Mouse (Mus musculus) hindbrain, embryonic 12.5 days (tissue): Measurements from ENCODE around the gene Myh6. TPM values are rescaled to one million over a fixed set of nuclear protein-coding genes. Genes with fewer than 3 reads are reported as not detected.
"Not testable (repeated sequence)": the region's sequence is repeated elsewhere in the genome, so short reads cannot be mapped to it uniquely, and the experiment has no call there.

ENCODE experiments used
- ATAC-seq: fragments of 200-750 bp; cut with Nextera tagmentation; 2 replicates; pipeline ENCODE4 v1.8.0; 2017; ENCODE audit warnings: moderate TSS enrichment; ENCODE audit not compliant: low FRiP score
- H3K27ac ChIP-seq: fragments of 300-500 bp; sonication (generic); 2 replicates; pipeline ENCODE4 v1.5.1; 2016; ENCODE audit warnings: mild to moderate bottlenecking
- H3K27me3 ChIP-seq: fragments of 300-500 bp; sonication (generic); 2 replicates; pipeline ENCODE4 v1.6.1; 2016; ENCODE audit warnings: mild to moderate bottlenecking
- H3K36me3 ChIP-seq: fragments of 300-500 bp; sonication (generic); 2 replicates; pipeline ENCODE4 v1.6.1; 2016; ENCODE audit warnings: mild to moderate bottlenecking
- H3K4me1 ChIP-seq: fragments of 300-500 bp; sonication (generic); 2 replicates; pipeline ENCODE4 v1.6.1; 2016
- H3K4me2 ChIP-seq: fragments of 300-500 bp; sonication (generic); replicated peaks from 2 replicates; pipeline ENCODE4 v1.6.1; 2016; ENCODE audit warnings: mild to moderate bottlenecking
- H3K4me3 ChIP-seq: fragments of 300-500 bp; sonication (generic); 2 replicates; pipeline ENCODE4 v1.5.1; 2016; ENCODE audit warnings: mild to moderate bottlenecking
- H3K9ac ChIP-seq: fragments of 300-500 bp; sonication (generic); 2 replicates; pipeline ENCODE4 v1.6.1; 2016; ENCODE audit warnings: mild to moderate bottlenecking, moderate library complexity
- H3K9me3 ChIP-seq: fragments of 300-500 bp; sonication (generic); replicated peaks from 2 replicates; pipeline ENCODE4 v1.6.1; 2016; ENCODE audit warnings: mild to moderate bottlenecking
- WGBS: fragments of 180-500 bp; shearing (Covaris S2); methylation state at CpG from one replicate; pipeline ENCODE4 v1.1.7; 2016; 5-methylcytosine and 5-hydroxymethylcytosine counted together
- polyA plus RNA-seq: library from polyadenylated mRNA; unstranded; fragments of >200 nt; fragmentation: Nextera tagmentation; extraction: Ambion mirVana; gene quantifications from 2 replicates; pipeline ENCODE4 v1.2.1, GENCODE M21; 2016

The Myh6 gene
- polyA plus RNA-seq, 1 experiment from 2014 or later, result 1.4 TPM

DNA sequence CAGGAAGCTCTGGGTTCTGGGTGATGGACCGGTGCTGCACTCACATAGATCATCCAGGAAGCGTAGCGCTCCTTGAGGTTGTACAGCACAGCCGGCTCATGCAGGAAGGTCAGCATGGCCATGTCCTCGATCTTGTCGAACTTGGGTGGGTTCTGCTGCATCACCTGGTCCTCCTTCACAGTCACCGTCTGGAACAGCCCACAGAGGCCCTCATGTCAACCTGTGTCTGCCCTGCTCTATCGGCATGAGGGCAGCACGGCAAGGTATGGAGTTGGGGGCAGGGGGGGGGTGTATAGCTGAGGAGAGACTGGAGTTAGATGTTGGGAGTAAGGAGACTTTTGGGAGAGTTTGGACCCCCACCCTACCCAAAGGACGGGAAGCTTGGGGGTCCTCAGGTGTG lies 25.5 kb upstream of the Myh6 start:
- Histone ChIP-seq H3K4me1 (peaks cover 27% of the 10 kb centered on the region), H3K9ac (no peak overlapping the region), H3K4me2 (no peak overlapping the region), H3K9me3 (no peaks in the 10 kb centered on the region), H3K36me3 (no peaks in the 10 kb centered on the region), H3K27ac (no peak overlapping the region), H3K4me3 (no peak overlapping the region), H3K27me3 (no peaks in the 10 kb centered on the region)
- WGBS, result 93% methylated on average over 10 of the region's 10 CpGs
- ATAC-seq, result no peak

DNA sequence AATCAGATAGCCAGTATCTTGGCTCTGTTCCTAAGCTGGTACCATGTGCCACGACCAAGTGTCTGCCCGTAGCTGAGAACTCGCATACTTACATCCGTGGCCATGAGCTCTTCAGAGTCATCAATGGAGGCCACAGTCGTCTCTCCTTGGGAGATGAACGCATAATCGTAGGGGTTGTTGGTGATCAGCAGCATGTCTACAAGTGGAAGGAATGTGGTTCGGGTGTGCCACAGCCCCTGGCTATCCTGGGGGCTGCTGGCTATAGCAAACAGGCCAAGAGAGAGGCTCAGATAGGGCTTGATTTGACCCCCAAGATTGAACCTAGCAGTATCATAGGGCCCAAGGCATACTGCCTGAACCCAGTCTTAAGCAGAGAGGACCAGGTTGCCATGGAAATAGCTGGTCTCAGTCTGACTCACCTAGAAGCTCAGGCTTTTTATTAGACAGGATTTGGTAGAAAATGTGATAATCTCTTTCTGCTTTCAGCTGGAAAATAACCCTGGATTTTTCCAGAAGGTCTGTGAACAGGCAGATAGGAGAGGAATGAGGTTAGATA lies 23.2 kb upstream of the Myh6 start:
- Histone ChIP-seq H3K36me3 (no peaks in the 10 kb centered on the region), H3K4me2 (no peak overlapping the region), H3K9ac (no peak overlapping the region), H3K9me3 (no peaks in the 10 kb centered on the region), H3K4me3 (no peak overlapping the region), H3K4me1 (peaks cover 10% of the 10 kb centered on the region), H3K27ac (no peak overlapping the region), H3K27me3 (no peaks in the 10 kb centered on the region)
- ATAC-seq, result no peak
- WGBS, result 86% methylated on average over 8 of the region's 8 CpGs

DNA sequence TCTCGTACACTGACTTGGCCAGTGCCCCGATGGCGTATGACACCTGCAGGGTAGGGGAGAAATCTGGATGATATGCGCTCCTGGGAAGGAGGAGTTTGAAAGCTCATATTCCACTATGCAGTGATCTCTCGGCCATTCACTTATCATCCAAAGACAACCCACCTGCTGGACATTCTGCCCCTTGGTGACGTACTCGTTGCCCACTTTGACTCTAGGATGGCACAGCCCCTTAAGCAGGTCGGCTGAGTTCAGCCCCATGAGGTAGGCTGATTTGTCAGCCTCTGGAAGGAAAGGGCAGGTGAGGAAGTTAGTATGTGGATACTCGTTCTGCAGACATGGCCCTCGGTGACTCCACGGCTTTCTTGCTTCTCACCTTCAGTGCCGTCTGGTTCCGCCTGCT lies 22.2 kb upstream of the Myh6 start:
- no peak overlapping the region for H3K4me2 ChIP-seq
- ATAC-seq, result no peak
- H3K36me3 ChIP-seq, result no peaks in the 10 kb centered on the region
- H3K4me3 ChIP-seq, result no peak overlapping the region
- no peaks in the 10 kb centered on the region for H3K4me1 ChIP-seq
- H3K27ac ChIP-seq, result no peak overlapping the region
- H3K9ac ChIP-seq, result no peak overlapping the region
- H3K27me3 ChIP-seq, result no peaks in the 10 kb centered on the region
- H3K9me3 ChIP-seq, result no peaks in the 10 kb centered on the region
- 94% methylated on average over 13 of the region's 13 CpGs for WGBS

DNA sequence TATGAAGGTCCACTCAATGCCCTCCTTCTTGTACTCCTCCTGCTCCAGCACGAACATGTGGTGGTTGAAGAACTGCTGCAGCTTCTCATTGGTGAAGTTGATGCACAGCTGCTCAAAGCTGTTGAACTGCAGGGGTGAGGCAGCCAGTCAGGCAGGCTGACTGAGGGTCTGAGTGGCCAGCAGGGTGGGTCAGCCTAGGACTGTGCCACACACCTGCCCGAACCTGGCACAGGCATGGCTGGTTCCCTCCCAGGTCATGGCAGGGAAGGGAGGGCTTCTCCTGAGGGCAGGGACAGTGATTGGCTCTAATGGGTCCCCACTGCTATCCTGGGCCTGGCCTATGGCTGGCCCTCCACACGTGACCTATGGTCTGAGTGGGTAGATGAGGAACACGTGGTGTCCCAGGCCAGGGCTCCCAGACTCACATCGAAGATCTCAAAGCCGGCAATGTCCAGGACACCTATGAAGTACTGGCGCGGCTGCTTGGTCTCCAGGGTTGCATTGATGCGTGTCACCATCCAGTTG lies 21.7 kb upstream of the Myh6 start:
- H3K9ac ChIP-seq, H3K36me3 ChIP-seq, H3K4me1 ChIP-seq, H3K27ac ChIP-seq, H3K4me3 ChIP-seq, H3K4me2 ChIP-seq, H3K9me3 ChIP-seq, ATAC-seq, H3K27me3 ChIP-seq: not testable (repeated sequence)
- 93% methylated on average over 9 of the region's 9 CpGs for WGBS

DNA sequence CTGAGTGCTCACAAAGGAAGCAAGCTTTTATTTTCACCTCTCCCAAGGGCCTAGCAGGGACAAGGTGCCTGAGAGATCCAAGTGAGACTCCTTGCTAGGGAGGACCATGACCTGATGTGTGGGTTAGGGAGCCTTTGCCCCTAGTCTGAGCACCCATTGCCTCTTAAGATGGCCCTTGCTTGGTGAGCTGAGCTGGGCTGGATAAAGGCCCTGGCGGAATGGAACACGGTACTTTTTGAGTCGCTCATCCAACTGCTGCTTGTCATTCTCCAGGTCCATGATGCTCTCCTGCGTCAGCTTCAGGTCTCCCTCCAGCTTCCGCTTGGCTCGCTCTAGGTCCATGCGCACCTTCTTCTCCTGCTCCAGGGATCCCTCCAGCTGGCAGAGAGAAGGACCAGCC lies 15.2 kb upstream of the Myh6 start:
- Histone ChIP-seq H3K4me1 (no peaks in the 10 kb centered on the region), H3K9ac (no peak overlapping the region), H3K4me2 (no peak overlapping the region), H3K36me3 (no peaks in the 10 kb centered on the region), H3K4me3 (no peak overlapping the region), H3K9me3 (no peaks in the 10 kb centered on the region), H3K27ac (no peak overlapping the region), H3K27me3 (no peaks in the 10 kb centered on the region)
- no peak for ATAC-seq
- 92% methylated on average over 7 of the region's 7 CpGs for WGBS

DNA sequence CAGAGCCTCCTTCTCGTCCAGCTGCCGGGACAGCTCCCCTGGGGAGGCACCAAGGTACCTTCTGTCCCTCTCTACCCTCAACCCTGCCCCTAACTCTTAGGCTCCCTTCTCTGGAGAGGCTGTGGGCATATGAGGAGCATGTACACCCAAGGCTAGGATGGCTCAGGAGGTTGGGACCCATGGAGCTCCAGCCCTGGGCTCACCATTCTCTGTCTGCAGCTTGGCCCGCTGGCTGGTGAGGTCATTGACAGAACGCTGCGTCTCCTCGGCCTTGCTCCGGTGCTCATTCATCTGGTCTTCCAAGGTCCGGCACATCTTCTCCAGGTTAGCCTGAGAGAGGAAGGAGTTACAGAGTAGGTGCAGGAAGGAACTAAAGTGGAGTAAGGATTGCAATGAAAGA lies 11.9 kb upstream of the Myh6 start:
- no peaks in the 10 kb centered on the region for H3K36me3 ChIP-seq
- ATAC-seq, result no peak
- no peaks in the 10 kb centered on the region for H3K9me3 ChIP-seq
- H3K4me3 ChIP-seq, result no peak overlapping the region
- H3K27me3 ChIP-seq, result no peaks in the 10 kb centered on the region
- no peak overlapping the region for H3K4me2 ChIP-seq
- H3K9ac ChIP-seq, result no peak overlapping the region
- peaks cover 11% of the 10 kb centered on the region for H3K4me1 ChIP-seq
- no peak overlapping the region for H3K27ac ChIP-seq
- WGBS, result 87% methylated on average over 8 of the region's 8 CpGs

DNA sequence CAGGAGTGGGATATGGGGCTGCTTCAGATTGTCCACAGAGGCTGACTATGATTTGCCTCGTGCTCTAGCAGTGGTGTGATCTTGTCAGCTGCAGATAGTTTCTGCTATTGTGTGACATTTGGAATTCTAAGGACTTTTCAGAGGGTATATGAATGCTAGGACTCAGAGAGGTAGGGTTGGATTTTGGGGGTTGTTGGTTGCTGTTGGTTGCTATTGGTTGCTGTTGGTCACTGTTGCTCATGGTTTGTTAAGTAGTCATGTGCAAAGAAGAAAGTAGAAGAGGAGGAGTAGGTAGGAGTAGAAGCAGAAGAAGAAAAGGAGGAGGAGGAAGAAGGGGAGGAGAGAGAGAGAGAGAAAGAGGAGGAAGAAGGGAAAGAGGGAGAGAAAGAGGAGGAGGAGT lies 9.9 kb upstream of the Myh6 start, which contains the start of gene Gm17428:
Gene Gm17428 (plus strand): TSS at position 301 of the 400 bp plus-strand sequence.
- no peak within 1 kb of the TSS for H3K9ac ChIP-seq
- H3K4me2 ChIP-seq, result no peak within 1 kb of the TSS
- H3K9me3 ChIP-seq, result no peaks in the 10 kb centered on the region
- no peak for ATAC-seq
- 67% methylated on average over 1 of the region's 1 CpGs for WGBS
- peaks cover 13% of the 10 kb centered on the region for H3K4me1 ChIP-seq
- no peaks in the 10 kb centered on the region for H3K27me3 ChIP-seq
- no peaks in the 10 kb centered on the region for H3K36me3 ChIP-seq
- no peak within 1 kb of the TSS for H3K27ac ChIP-seq
- H3K4me3 ChIP-seq, result no peak within 1 kb of the TSS

DNA sequence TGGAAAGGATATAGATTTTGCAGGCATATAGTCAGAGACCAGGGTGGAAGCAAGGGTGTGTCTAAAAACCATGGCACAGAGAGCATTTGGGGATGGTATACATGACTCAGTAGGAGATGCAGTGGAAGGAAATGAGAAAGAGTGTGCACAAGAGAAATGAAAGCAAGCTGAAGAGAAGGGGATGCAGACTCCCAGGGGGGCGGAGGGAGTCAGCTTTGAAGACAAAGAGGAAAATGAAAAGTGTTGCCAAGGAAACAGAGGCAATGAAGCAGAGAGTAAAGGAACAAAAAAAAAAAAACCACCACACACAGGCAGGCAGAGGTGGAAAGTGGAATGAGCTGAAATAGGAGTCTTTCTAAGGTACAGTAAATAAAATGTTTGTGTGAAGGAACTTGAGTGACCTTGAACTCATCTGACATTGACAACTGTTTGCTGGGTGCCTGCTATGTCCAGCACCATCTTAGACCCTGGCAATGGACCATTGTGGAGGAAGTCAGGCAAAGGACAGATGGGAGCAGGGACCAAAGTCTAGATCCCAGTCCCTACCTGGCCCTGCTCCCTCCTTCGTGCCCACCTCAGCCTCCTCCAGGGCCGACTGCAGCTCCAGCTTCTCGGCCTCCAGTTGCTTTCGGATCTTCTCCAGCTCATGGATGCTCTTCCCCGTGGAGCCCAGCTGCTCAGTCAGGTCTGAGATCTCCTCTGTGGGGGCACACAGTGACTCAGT lies 7.5 kb upstream of the Myh6 start:
- no peaks in the 10 kb centered on the region for H3K9me3 ChIP-seq
- H3K4me1 ChIP-seq, result peaks cover 13% of the 10 kb centered on the region
- H3K36me3 ChIP-seq, result no peaks in the 10 kb centered on the region
- H3K4me3 ChIP-seq, result no peak overlapping the region
- H3K27ac ChIP-seq, result peak overlapping the region; percentile 66
- H3K27me3 ChIP-seq, result no peaks in the 10 kb centered on the region
- 76% methylated on average over 6 of the region's 6 CpGs for WGBS
- peak; percentile 49; the same call in 1 of the 2 replicates for ATAC-seq
- no peak overlapping the region for H3K4me2 ChIP-seq
- no peak overlapping the region for H3K9ac ChIP-seq

DNA sequence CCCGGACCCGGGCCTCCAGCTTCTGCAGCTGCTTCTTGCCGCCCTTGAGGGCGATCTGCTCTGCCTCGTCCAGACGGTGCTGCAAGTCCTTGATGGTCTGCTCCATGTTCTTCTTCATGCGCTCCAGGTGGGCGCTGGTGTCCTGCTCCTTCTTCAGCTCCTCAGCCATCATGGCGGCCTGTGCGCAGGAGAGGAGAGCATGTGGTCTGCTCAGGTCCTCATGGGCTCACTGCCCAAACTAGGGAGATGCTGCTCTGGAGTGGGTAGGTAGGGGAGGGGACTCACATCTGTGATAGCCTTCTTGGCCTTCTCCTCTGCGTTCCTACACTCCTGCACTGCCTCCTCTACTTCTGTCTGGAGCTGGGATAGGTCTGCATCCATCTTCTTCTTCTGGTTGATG lies 6.1 kb upstream of the Myh6 start:
- H3K9ac ChIP-seq, H3K27me3 ChIP-seq, H3K27ac ChIP-seq, H3K4me3 ChIP-seq, H3K36me3 ChIP-seq, H3K4me2 ChIP-seq, ATAC-seq, H3K9me3 ChIP-seq: not testable (repeated sequence)
- H3K4me1 ChIP-seq, result peaks cover 13% of the 10 kb centered on the region
- 92% methylated on average over 10 of the region's 11 CpGs for WGBS

DNA sequence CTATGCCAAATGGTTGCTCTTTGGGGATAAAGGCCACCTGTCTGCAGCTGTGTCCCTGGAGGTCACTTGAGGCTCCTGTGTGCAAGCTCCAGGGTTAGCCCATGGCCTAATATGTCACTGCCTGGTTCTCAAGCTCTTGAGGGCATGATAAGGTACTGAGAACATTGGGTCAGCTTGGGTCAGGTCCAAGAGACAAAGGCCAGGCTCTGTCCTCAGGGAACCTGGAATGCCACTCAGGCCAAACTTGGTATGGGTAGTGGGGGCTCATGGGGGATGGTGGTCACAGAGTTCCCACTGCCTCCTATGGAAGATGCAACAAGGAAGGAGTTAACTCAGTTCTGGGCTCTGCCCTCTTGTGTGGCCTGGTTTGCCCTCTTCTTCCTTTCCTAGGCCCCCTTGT lies 1.6 kb upstream of the Myh6 start:
- no peak overlapping the region for H3K9ac ChIP-seq
- no peak for ATAC-seq
- H3K27me3 ChIP-seq, result no peaks in the 10 kb centered on the region
- no peak overlapping the region for H3K27ac ChIP-seq
- H3K9me3 ChIP-seq, result no peaks in the 10 kb centered on the region
- H3K4me3 ChIP-seq, result no peak overlapping the region
- no peaks in the 10 kb centered on the region for H3K4me1 ChIP-seq
- no peak overlapping the region for H3K4me2 ChIP-seq
- no peaks in the 10 kb centered on the region for H3K36me3 ChIP-seq

DNA sequence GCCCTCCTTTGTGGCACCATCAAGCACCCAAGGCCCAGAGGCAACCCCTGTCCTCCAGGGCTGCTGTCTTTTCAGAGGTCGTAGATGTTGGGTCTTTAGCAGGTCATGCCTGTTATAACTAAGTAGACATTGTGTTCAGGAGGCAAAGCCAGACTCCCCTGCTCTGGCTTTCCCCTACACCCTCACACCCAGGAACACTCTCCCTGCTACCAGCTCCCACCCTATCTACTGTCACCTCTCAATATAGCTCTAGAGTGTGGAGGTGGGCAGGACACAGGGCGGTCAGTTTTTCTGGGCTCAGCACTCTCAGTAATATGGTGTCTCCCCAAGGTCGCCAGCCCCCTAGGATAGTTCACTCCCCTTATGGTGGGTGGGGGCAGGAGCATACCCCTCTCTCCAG lies 1.1 kb upstream of the Myh6 start:
- Histone ChIP-seq H3K9ac (no peak overlapping the region), H3K27me3 (no peaks in the 10 kb centered on the region), H3K4me2 (no peak overlapping the region), H3K4me3 (no peak overlapping the region), H3K9me3 (no peaks in the 10 kb centered on the region), H3K27ac (no peak overlapping the region), H3K36me3 (no peaks in the 10 kb centered on the region), H3K4me1 (no peaks in the 10 kb centered on the region)
- 78% methylated on average over 3 of the region's 3 CpGs for WGBS
- no peak for ATAC-seq

DNA sequence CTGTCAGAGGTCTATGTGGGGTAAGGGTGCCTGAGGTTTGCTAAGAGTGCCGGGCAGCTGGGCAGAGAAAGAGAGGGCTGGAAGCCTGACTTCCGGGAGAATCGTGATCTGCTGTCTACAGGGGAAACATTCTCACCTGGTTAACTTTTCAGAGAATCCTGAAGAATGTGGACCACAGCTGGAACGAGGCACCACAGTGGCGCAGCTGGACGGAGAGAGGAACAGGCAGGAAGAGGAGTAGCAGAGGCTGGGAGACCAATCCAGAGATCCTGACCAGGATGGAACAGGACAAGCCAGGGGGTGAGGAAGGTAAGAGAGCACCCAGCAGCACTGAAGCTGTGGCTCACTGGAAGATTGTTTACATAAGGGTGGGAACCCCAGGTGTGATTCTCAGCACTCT lies 1.1 kb downstream of the Myh6 start:
- Histone ChIP-seq H3K4me1 (no peaks in the 10 kb centered on the region), H3K9ac (no peak overlapping the region), H3K9me3 (no peaks in the 10 kb centered on the region), H3K27me3 (no peaks in the 10 kb centered on the region), H3K4me3 (no peak overlapping the region), H3K27ac (no peak overlapping the region), H3K4me2 (no peak overlapping the region), H3K36me3 (no peaks in the 10 kb centered on the region)
- 69% methylated on average over 6 of the region's 6 CpGs for WGBS
- ATAC-seq, result no peak

DNA sequence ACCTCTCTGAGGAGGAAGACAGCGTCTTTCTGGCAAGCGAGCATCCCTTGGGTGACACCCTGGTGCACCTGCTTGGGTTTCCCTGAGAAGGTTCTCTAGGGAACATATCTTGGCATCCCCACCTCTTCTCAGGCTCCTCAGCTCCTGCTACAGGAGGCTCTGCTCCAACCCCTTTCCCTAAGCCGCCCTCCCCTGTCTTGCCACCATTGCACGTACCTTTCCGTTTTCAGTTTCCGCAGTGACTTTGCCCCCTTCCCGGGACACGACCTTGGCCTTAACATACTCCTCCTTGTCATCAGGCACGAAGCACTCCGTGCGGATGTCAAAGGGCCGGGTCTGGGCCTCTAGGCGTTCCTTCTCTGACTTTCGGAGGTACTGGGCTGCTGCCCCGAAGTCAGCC lies 1.7 kb downstream of the Myh6 start:
- H3K9ac ChIP-seq, result no peak overlapping the region
- no peaks in the 10 kb centered on the region for H3K4me1 ChIP-seq
- 81% methylated on average over 15 of the region's 15 CpGs for WGBS
- no peaks in the 10 kb centered on the region for H3K36me3 ChIP-seq
- H3K4me3 ChIP-seq, result no peak overlapping the region
- H3K9me3 ChIP-seq, result no peaks in the 10 kb centered on the region
- no peak overlapping the region for H3K27ac ChIP-seq
- H3K27me3 ChIP-seq, result no peaks in the 10 kb centered on the region
- ATAC-seq, result no peak
- H3K4me2 ChIP-seq, result no peak overlapping the region
